Mouse (Mus musculus) forebrain, embryonic 12.5 days (tissue): ENCODE measurements at regions not wholly inside any gene's neighbourhood (a gene's known extent, or its start where the extent isn't known, plus 50 kb on each side); places are given as distances from the start of the nearest gene placed in this dataset.

Source experiments
- ATAC-seq: fragments of 200-750 bp; cut with Nextera tagmentation; 2 replicates; pipeline ENCODE4 v1.8.0; 2017; ENCODE audit warnings: moderate TSS enrichment; ENCODE audit not compliant: low FRiP score
- H3K27ac ChIP-seq: fragments of 300-500 bp; sonication (generic); 2 replicates; pipeline ENCODE4 v1.5.1; 2016; ENCODE audit warnings: mild to moderate bottlenecking
- H3K27me3 ChIP-seq: fragments of 300-500 bp; sonication (generic); 2 replicates; pipeline ENCODE4 v1.6.1; 2016; ENCODE audit warnings: mild to moderate bottlenecking
- H3K36me3 ChIP-seq: fragments of 300-500 bp; sonication (generic); replicated peaks from 2 replicates; pipeline ENCODE4 v1.6.1; 2016; ENCODE audit warnings: mild to moderate bottlenecking
- H3K4me1 ChIP-seq: fragments of 300-500 bp; sonication (generic); 2 replicates; pipeline ENCODE4 v1.6.1; 2016
- H3K4me2 ChIP-seq: fragments of 300-500 bp; sonication (generic); 2 replicates; pipeline ENCODE4 v1.6.1; 2016; ENCODE audit warnings: mild to moderate bottlenecking, moderate library complexity
- H3K4me3 ChIP-seq: fragments of 300-500 bp; sonication (generic); replicated peaks from 2 replicates; pipeline ENCODE4 v1.5.1; 2016; ENCODE audit warnings: mild to moderate bottlenecking
- H3K9ac ChIP-seq: fragments of 300-500 bp; sonication (generic); 2 replicates; pipeline ENCODE4 v1.6.1; 2016; ENCODE audit warnings: mild to moderate bottlenecking
- H3K9me3 ChIP-seq: fragments of 300-500 bp; sonication (generic); 2 replicates; pipeline ENCODE4 v1.6.1; 2016
- WGBS: fragments of 180-500 bp; shearing (Covaris S2); methylation state at CpG from one replicate; pipeline ENCODE4 v1.1.7; 2016; 5-methylcytosine and 5-hydroxymethylcytosine counted together

- peak overlapping the region; percentile 69; the same call in 1 of the 2 replicates for H3K27ac ChIP-seq
- WGBS, result 15% methylated on average over 2 of the region's 2 CpGs
- no peaks in the 10 kb centered on the region for H3K36me3 ChIP-seq
- no peak overlapping the region for H3K4me3 ChIP-seq
- peaks cover 6% of the 10 kb centered on the region; the same call in 1 of the 2 replicates for H3K9me3 ChIP-seq
- peaks cover 10% of the 10 kb centered on the region for H3K4me1 ChIP-seq
- H3K9ac ChIP-seq, result no peak overlapping the region
- 0 out of 2 replicates have a peak overlapping the region, but pooled peaks have one; percentile 4 for H3K4me2 ChIP-seq
- ATAC-seq, result peak; percentile 72; the same call in 1 of the 2 replicates
- no peaks in the 10 kb centered on the region for H3K27me3 ChIP-seq
Measured at GRCm38 (mm10) chr11:52685436-52685835, 79.0 kb upstream of the Fstl4 start.

GRCm38 (mm10) chr11:52692701-52693100 is 71.7 kb upstream of the Fstl4 start:
- Histone ChIP-seq H3K4me3 (no peak overlapping the region), H3K4me1 (peaks cover 2% of the 10 kb centered on the region; the same call in 1 of the 2 replicates), H3K9me3 (no peaks in the 10 kb centered on the region), H3K27me3 (no peaks in the 10 kb centered on the region), H3K4me2 (no peak overlapping the region), H3K9ac (no peak overlapping the region), H3K36me3 (no peaks in the 10 kb centered on the region), H3K27ac (no peak overlapping the region)
- ATAC-seq, result no peak
- 84% methylated on average over 3 of the region's 3 CpGs for WGBS

- H3K4me2 ChIP-seq, result no peak overlapping the region
- no peak overlapping the region for H3K4me3 ChIP-seq
- no peaks in the 10 kb centered on the region for H3K36me3 ChIP-seq
- ATAC-seq, result no peak
- H3K27ac ChIP-seq, result no peak overlapping the region
- no peaks in the 10 kb centered on the region for H3K27me3 ChIP-seq
- WGBS, result 88% methylated on average over 10 of the region's 10 CpGs
- no peak overlapping the region for H3K9ac ChIP-seq
- H3K9me3 ChIP-seq, result no peaks in the 10 kb centered on the region
- H3K4me1 ChIP-seq, result no peaks in the 10 kb centered on the region
Measured at GRCm38 (mm10) chr11:52701682-52702081, 62.8 kb upstream of the Fstl4 start.

- Histone ChIP-seq H3K27ac (no peak overlapping the region), H3K9me3 (no peaks in the 10 kb centered on the region), H3K36me3 (no peaks in the 10 kb centered on the region), H3K4me3 (no peak overlapping the region), H3K4me1 (no peaks in the 10 kb centered on the region), H3K27me3 (no peaks in the 10 kb centered on the region), H3K4me2 (no peak overlapping the region), H3K9ac (no peak overlapping the region)
- 92% methylated on average over 4 of the region's 4 CpGs for WGBS
- no peak for ATAC-seq
Measured at GRCm38 (mm10) chr11:52703391-52703790, 61.0 kb upstream of the Fstl4 start.
